ENCODE assay signal across 21 mouse cellular contexts in the genomic region with DNA sequence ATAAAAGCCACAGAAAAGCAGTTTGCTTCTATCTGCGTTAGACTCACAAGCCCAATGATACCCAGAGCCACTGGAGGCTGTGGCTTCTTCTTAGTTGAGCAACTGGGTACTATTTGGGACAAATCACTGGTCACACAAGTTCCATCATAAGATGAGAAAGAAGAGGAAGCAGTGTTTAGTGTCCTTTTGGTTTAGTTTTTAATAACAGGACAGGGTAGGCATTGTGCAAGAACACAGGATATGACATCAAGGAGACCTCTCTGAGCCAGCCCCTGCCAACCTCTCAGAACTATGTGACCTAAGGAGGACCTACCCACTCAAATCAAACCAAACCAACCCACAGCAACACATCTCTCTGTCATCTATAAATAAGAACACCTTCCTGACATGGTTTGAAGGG. TPM values are rescaled to one million over a fixed set of nuclear protein-coding genes. Genes with fewer than 3 reads are reported as not detected.
A peak's percentile ranks its signal among the peaks of the same experiment; 100 is the strongest.
DNase-seq lines count a peak whose midpoint lies in the region; ATAC-seq lines count a peak whose summit lies in the region.
"Had no signal": no experiment of that assay in that cellular context is flagged by ENCODE, and none has a peak within 500 bp of the region (broad histone marks: within the 10 kb centered on the region; RNA-seq: fewer than 3 reads in every experiment).

No protein-coding gene starts in this region.

- 88% methylated on average over 1 of the region's 1 CpGs for WGBS in midbrain, embryonic 11.5 days
- WGBS in midbrain, embryonic 16.5 days = 89% methylated on average over 1 of the region's 1 CpGs
- WGBS in kidney, embryonic 14.5 days = 89% methylated on average over 1 of the region's 1 CpGs

- H3K9me3 ChIP-seq in midbrain, embryonic 11.5 days (ENCODE audit: control insufficient read depth, low read length) = no peaks in the 10 kb centered on the region
- H3K9me3 ChIP-seq in midbrain, embryonic 16.5 days (replicated peaks; ENCODE audit: control insufficient read depth, low read length, poor library complexity, severe bottlenecking) = no peaks in the 10 kb centered on the region
- no peaks in the 10 kb centered on the region for H3K9me3 ChIP-seq in kidney, embryonic 14.5 days (ENCODE audit: control insufficient read depth, low read length)
- H3K9me3 ChIP-seq: embryonic facial prominence, embryonic 10.5 days; forebrain, embryonic 13.5 days; heart, embryonic 12.5 days; liver, embryonic 12.5 days; midbrain, embryonic 13.5 days had no signal

- no peak overlapping the region for H3K27ac ChIP-seq in midbrain, embryonic 11.5 days (ENCODE audit: low read depth, low read length)
- no peak overlapping the region for H3K27ac ChIP-seq in midbrain, embryonic 16.5 days (ENCODE audit: low read length)
- H3K27ac ChIP-seq in kidney, embryonic 14.5 days (ENCODE audit: low read depth, low read length) = no peak overlapping the region
- H3K27ac ChIP-seq: embryonic facial prominence, embryonic 10.5 days; forebrain, embryonic 13.5 days; liver, embryonic 12.5 days; midbrain, embryonic 13.5 days had no signal

- H3K9ac ChIP-seq in midbrain, embryonic 11.5 days (ENCODE audit: low read length) = no peak overlapping the region
- no peak overlapping the region for H3K9ac ChIP-seq in midbrain, embryonic 16.5 days (ENCODE audit: low read depth, low read length)
- no peak overlapping the region for H3K9ac ChIP-seq in kidney, embryonic 14.5 days (ENCODE audit: low read depth, low read length)
- H3K9ac ChIP-seq: forebrain, embryonic 13.5 days; heart, embryonic 12.5 days; liver, embryonic 12.5 days; midbrain, embryonic 13.5 days had no signal

- DNase-seq in heart, adult 8-10 months (ENCODE audit: low spot score) = peak; percentile 26
- no peak for DNase-seq in heart, postnatal 36 days
- peak; percentile 17 for DNase-seq in midbrain, embryonic 11.5 days (ENCODE audit: low spot score, missing footprints)
- DNase-seq in spleen, postnatal 14 days (ENCODE audit: low spot score in 2 of 2) = no peak
- DNase-seq in adrenal gland, postnatal 10 days = no peak
- DNase-seq: cerebellum, postnatal 25 days; gastrocnemius, postnatal 25 days; kidney, adult 8-10 months; kidney, postnatal 4 days; lung, postnatal 10 days; right cerebral cortex, postnatal 14 days; thymus, postnatal 25 days had no signal

- H3K4me1 ChIP-seq in midbrain, embryonic 11.5 days (ENCODE audit: control insufficient read depth, insufficient read depth, low read length) = no peaks in the 10 kb centered on the region
- no peaks in the 10 kb centered on the region for H3K4me1 ChIP-seq in midbrain, embryonic 16.5 days (ENCODE audit: control insufficient read depth, insufficient read depth, low read length)
- no peaks in the 10 kb centered on the region for H3K4me1 ChIP-seq in kidney, embryonic 14.5 days (ENCODE audit: control insufficient read depth, insufficient read depth, low read length)
- H3K4me1 ChIP-seq: forebrain, embryonic 13.5 days; midbrain, embryonic 13.5 days had no signal

- H3K4me3 ChIP-seq in midbrain, embryonic 11.5 days (ENCODE audit: low read depth, low read length) = no peak overlapping the region
- H3K4me3 ChIP-seq in midbrain, embryonic 16.5 days (ENCODE audit: low read depth, low read length) = no peak overlapping the region
- H3K4me3 ChIP-seq in kidney, embryonic 14.5 days (ENCODE audit: low read length) = no peak overlapping the region
- H3K4me3 ChIP-seq: embryonic facial prominence, embryonic 10.5 days; forebrain, embryonic 13.5 days; heart, embryonic 12.5 days; liver, embryonic 12.5 days; midbrain, embryonic 13.5 days had no signal

- H3K36me3 ChIP-seq in midbrain, embryonic 11.5 days (ENCODE audit: control insufficient read depth, insufficient read depth, low read length) = no peaks in the 10 kb centered on the region
- no peaks in the 10 kb centered on the region for H3K36me3 ChIP-seq in midbrain, embryonic 16.5 days (ENCODE audit: control insufficient read depth, insufficient read depth, low read length)
- no peaks in the 10 kb centered on the region for H3K36me3 ChIP-seq in kidney, embryonic 14.5 days (ENCODE audit: control insufficient read depth, insufficient read depth, low read length)
- H3K36me3 ChIP-seq: embryonic facial prominence, embryonic 10.5 days; heart, embryonic 12.5 days; liver, embryonic 12.5 days; midbrain, embryonic 13.5 days had no signal

- no peaks in the 10 kb centered on the region for H3K27me3 ChIP-seq in midbrain, embryonic 11.5 days (ENCODE audit: control insufficient read depth, insufficient read depth, low read length)
- no peaks in the 10 kb centered on the region for H3K27me3 ChIP-seq in midbrain, embryonic 16.5 days (ENCODE audit: control insufficient read depth, insufficient read depth, low read depth, low read length)
- no peaks in the 10 kb centered on the region for H3K27me3 ChIP-seq in kidney, embryonic 14.5 days (ENCODE audit: control insufficient read depth, insufficient read depth, low read length)
- H3K27me3 ChIP-seq: forebrain, embryonic 13.5 days; heart, embryonic 12.5 days; liver, embryonic 12.5 days; midbrain, embryonic 13.5 days had no signal

- intact Hi-C loops in heart, postnatal 36 days (cut with DNase I) = no loop called here

- no peak overlapping the region for H3K4me2 ChIP-seq in midbrain, embryonic 11.5 days
- H3K4me2 ChIP-seq in midbrain, embryonic 16.5 days (ENCODE audit: low read length) = no peak overlapping the region
- no peak overlapping the region for H3K4me2 ChIP-seq in kidney, embryonic 14.5 days (replicated peaks; ENCODE audit: low read depth, low read length)
- H3K4me2 ChIP-seq: forebrain, embryonic 13.5 days; heart, embryonic 12.5 days; liver, embryonic 12.5 days; midbrain, embryonic 13.5 days had no signal

- ATAC-seq in midbrain, embryonic 11.5 days (ENCODE audit: low FRiP score) = no peak
- no peak for ATAC-seq in midbrain, embryonic 16.5 days
- ATAC-seq in inflammation-experienced regulatory T-cells, adult 6 months = peak; percentile 15
- no peak for ATAC-seq in kidney, embryonic 14.5 days (ENCODE audit: low FRiP score, low TSS enrichment)
- ATAC-seq: forebrain, embryonic 13.5 days; hindbrain, embryonic 16.5 days; liver, embryonic 12.5 days; midbrain, embryonic 13.5 days had no signal

RNA-seq across cellular contexts. Expression of gene Atp1b3, which starts 27.7 kb away (rescaled TPM):
- 10 to 100 TPM; 49.7 to 54.4 (median 53.0) TPM for total RNA-seq in heart, adult 8-10 months (2022)
- 10 to 100 TPM; 54.8 to 56.6 TPM for total RNA-seq in heart, postnatal 36 days (2021)
- polyA plus RNA-seq in midbrain, embryonic 11.5 days (2014; fragmentation: Nextera tagmentation; extraction: Ambion mirVana) = 194 and 208 TPM in 2 replicates
- polyA plus RNA-seq in midbrain, embryonic 16.5 days (2015; fragmentation: Nextera tagmentation; extraction: Ambion mirVana) = 176 and 181 TPM in 2 replicates
- polyA plus RNA-seq in inflammation-experienced regulatory T-cells, adult 6 months (2017; shearing (Covaris generic)) = 100 to 1,000 TPM; 181 to 248 (median 245) TPM
- polyA plus RNA-seq in kidney, embryonic 14.5 days (2014; fragmentation: Nextera tagmentation; extraction: Ambion mirVana) = 126 and 179 TPM in 2 replicates
- 100 to 1,000 TPM; 135 to 154 TPM for total RNA-seq in adrenal gland, postnatal 10 days (2021)

Comparison
In these comparisons a context has a peak if more than half of its experiments do, and no peak if none do; other contexts are left out.
1. DNase-seq: peak in heart, adult 8-10 months (single experiment) and midbrain, embryonic 11.5 days (single experiment); none in heart, postnatal 36 days (0 of 2), spleen, postnatal 14 days (0 of 2) and adrenal gland, postnatal 10 days (single experiment).